Mouse (Mus musculus): Measurements from ENCODE around the gene Rhoh. TPM values are rescaled to one million over a fixed set of nuclear protein-coding genes. Genes with fewer than 3 reads are reported as not detected.

Rhoh gene
- polyA plus RNA-seq, 1 experiment from 2014 or later, result 0.59 TPM

DNA sequence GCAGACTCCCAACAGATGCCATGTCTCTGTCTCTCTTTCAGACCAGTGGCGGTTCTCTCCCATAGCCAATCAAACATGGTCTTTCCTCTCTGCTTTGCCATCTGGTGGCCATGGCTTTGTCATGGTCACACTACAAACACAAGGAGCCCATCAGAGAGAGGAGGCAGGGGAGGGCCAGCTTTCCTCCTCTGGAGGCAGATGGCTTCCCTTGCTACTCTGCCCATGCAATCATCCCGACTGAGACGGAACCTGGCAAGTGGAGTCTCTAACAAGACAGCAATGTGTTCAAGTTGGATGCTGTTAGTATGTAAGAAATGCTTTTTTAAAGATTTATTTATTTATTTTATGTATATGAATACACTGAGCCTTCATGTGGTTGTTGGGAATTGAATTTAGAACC lies 58.9 kb downstream of the Rhoh start:
- 96% methylated on average over 3 of the region's 3 CpGs for whole genome bisulfite sequencing
- no peak for ATAC-seq (ENCODE audit: low FRiP score)
- no peaks in the 10 kb centered on the region for H3K36me3 ChIP-seq (replicated peaks)
- H3K4me2 ChIP-seq, result no peak overlapping the region
- no peaks in the 10 kb centered on the region for H3K9me3 ChIP-seq
- no peak overlapping the region for H3K9ac ChIP-seq
- no peak overlapping the region for H3K27ac ChIP-seq
- H3K4me3 ChIP-seq (replicated peaks), result no peak overlapping the region
- H3K27me3 ChIP-seq, result no peaks in the 10 kb centered on the region
- peaks cover 13% of the 10 kb centered on the region for H3K4me1 ChIP-seq

DNA sequence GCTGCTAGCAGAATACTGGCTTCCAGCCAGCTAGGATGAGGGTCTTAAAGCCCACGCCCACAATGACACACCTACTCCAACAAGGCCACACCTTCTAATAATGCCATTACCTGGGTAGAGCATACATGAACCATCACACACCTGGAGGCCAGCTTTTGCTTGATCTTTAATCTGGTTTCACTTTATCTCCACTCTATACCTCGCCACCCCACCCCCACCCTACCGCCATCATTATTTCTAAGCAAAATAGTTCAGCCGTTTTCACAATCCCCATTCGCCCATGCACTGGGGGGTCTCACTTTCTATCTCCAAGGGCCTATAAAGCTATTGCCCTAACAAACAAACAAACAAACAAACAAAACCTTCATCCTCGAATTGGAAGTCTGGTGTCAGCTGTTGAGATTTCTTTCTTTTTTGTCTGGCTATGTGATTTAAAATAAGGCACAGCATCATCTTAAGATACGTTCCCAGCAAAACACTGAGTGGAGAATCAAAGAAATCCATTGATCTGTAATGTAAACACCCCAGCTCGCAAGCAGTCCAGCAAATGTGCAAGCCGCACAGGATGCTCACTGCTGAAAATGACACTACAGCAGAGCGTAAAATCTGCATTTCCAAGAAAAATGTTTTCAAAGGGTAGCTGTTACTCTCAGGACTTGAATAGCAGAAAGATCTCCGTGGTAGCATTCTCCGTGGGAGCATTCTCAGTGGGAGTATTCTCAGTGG lies 59.9 kb downstream of the Rhoh start:
- no peak for ATAC-seq (ENCODE audit: low FRiP score)
- no peaks in the 10 kb centered on the region for H3K9me3 ChIP-seq
- H3K27ac ChIP-seq, result no peak overlapping the region
- H3K36me3 ChIP-seq (replicated peaks), result no peaks in the 10 kb centered on the region
- H3K4me2 ChIP-seq, result no peak overlapping the region
- H3K27me3 ChIP-seq, result no peaks in the 10 kb centered on the region
- no peak overlapping the region for H3K9ac ChIP-seq
- no peak overlapping the region for H3K4me3 ChIP-seq (replicated peaks)
- peaks cover 13% of the 10 kb centered on the region for H3K4me1 ChIP-seq
- WGBS, result 89% methylated on average over 12 of the region's 12 CpGs

DNA sequence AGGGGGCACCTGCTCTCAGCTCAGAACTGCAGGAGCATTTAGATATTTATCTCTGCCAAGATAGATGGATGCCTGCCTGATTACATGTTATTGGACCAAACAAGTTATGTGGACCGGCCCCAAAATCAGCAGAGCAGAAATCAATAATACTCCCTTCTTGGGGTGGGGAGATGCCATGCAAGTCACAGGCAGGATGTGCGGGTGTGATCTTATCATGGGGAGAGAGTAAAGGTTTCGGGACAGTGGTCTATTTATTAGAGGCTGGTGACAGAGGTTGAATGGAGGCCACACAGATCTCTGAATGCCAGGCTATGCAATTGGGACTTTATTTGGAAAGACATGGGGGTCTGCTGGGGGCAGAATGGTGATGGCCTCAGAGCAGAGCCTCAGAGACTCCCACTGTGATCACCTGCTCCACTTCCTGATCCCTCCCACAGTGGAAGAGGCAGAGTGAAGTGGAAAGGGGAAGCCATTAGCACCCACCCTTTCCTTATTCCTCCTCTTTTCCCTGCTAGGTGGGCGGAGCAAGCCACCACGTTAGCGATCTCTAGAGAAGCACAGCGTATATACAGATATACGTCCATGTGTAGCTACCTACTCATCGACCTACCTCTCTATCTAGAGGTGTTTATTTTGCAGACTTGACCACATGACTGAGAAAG lies 60.6 kb downstream of the Rhoh start:
- no peak for ATAC-seq (ENCODE audit: low FRiP score)
- Histone ChIP-seq H3K27ac (no peak overlapping the region), H3K9ac (no peak overlapping the region), H3K4me3 (replicated peaks) (no peak overlapping the region), H3K36me3 (replicated peaks) (no peaks in the 10 kb centered on the region), H3K9me3 (no peaks in the 10 kb centered on the region), H3K27me3 (no peaks in the 10 kb centered on the region), H3K4me2 (no peak overlapping the region), H3K4me1 (peaks cover 13% of the 10 kb centered on the region)
- 83% methylated on average over 9 of the region's 9 CpGs for WGBS

DNA sequence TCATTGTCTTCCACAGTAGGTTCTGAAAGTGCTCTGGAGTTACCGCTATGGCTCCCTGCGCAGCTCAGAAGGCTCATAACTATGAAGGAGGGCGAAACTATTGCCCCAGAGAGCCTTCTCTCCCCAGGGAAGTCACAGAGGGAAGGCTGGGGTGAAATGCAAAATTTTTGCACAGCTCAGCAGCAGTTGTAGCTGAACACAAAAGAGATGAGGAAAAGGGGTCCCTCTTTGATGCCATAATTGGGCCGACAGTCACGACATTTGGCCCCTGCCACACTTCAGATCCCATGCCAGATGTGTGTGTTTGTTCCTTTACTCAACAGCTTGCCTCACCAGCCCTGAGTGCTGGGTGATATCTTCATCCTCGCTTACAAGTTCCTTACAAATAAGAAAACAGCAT lies 65.7 kb downstream of the Rhoh start:
- no peaks in the 10 kb centered on the region for H3K36me3 ChIP-seq (replicated peaks)
- no peaks in the 10 kb centered on the region for H3K9me3 ChIP-seq
- H3K27me3 ChIP-seq, result no peaks in the 10 kb centered on the region
- 78% methylated on average over 6 of the region's 6 CpGs for WGBS
- H3K4me2 ChIP-seq, result no peak overlapping the region
- H3K27ac ChIP-seq, result no peak overlapping the region
- no peak overlapping the region for H3K4me3 ChIP-seq (replicated peaks)
- no peaks in the 10 kb centered on the region for H3K4me1 ChIP-seq
- ATAC-seq (ENCODE audit: low FRiP score), result no peak
- H3K9ac ChIP-seq, result no peak overlapping the region

DNA sequence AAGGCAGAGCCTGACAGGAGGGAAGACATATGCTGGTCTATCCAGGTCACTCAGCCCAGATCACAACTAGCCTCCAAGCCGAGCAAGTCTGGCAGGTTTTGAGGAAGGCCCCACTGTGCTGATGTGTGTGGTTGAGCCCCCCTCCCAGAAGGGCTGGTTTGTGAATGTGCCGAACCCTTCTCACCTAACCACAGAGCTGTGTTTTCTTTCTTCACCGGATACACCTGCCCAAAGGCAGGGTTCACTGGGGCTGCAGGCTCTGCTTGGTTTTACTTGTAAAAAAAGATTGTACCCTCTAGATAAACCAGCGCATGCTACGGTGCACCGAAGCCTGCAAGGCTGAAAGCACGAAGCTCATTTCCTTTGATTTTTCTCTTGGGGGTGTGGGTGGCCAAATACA lies 68.1 kb downstream of the Rhoh start:
- no peak for ATAC-seq (ENCODE audit: low FRiP score)
- 89% methylated on average over 7 of the region's 7 CpGs for WGBS

DNA sequence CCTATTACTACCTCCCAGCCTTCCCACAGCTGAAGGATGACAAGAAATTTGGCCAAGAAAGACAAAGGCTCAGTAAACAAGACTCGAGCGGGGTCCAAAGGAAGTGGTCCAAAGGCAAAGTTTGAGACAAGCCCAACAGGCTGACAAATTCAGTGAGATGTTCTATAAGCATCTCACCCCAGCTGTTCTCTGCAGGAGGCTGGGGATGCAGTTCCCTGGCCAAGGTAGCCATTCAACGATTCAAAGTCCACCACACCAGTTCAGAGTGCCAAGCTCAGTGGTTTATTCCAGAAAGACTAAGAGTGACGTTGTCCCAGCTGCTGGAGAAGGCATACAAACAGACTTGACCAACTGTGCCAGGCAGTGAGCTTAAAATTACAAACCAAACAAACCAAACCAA lies 69.2 kb downstream of the Rhoh start:
- 80% methylated on average over 4 of the region's 4 CpGs for WGBS
- Histone ChIP-seq H3K4me1 (no peaks in the 10 kb centered on the region), H3K27ac (no peak overlapping the region), H3K9me3 (no peaks in the 10 kb centered on the region), H3K4me2 (no peak overlapping the region), H3K36me3 (replicated peaks) (no peaks in the 10 kb centered on the region), H3K4me3 (replicated peaks) (no peak overlapping the region), H3K9ac (no peak overlapping the region), H3K27me3 (no peaks in the 10 kb centered on the region)
- ATAC-seq (ENCODE audit: low FRiP score), result no peak

More for the DNA sequence above, 68.1 kb downstream of the Rhoh start:
- H3K4me2 ChIP-seq, result no peak overlapping the region
- no peaks in the 10 kb centered on the region for H3K27me3 ChIP-seq
- H3K9me3 ChIP-seq, result no peaks in the 10 kb centered on the region
- no peak overlapping the region for H3K27ac ChIP-seq
- H3K4me1 ChIP-seq, result no peaks in the 10 kb centered on the region
- H3K9ac ChIP-seq, result no peak overlapping the region
- no peaks in the 10 kb centered on the region for H3K36me3 ChIP-seq (replicated peaks)
- H3K4me3 ChIP-seq (replicated peaks), result no peak overlapping the region

DNA sequence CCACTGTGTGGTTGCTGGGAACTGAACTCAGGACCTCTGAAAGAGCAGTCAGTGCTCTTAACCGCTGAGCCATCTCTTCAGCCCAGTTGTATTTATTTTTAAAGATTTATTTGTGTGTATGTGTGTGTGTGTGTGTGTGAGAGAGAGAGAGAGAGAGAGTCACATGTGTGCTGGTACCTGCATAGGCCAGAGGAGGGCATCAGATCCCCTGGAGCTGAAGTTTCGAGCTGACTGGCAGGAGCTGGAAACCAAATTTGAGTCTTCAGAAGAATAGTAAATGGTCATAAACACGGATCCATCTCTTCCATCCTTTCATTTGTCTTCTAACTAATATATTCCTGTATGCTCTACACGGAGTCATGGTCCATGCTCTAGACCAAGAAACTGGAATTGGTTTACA lies 72.2 kb downstream of the Rhoh start:
- no peak for ATAC-seq (ENCODE audit: low FRiP score)
- H3K9me3 ChIP-seq, result no peaks in the 10 kb centered on the region
- 83% methylated on average over 4 of the region's 4 CpGs for WGBS

DNA sequence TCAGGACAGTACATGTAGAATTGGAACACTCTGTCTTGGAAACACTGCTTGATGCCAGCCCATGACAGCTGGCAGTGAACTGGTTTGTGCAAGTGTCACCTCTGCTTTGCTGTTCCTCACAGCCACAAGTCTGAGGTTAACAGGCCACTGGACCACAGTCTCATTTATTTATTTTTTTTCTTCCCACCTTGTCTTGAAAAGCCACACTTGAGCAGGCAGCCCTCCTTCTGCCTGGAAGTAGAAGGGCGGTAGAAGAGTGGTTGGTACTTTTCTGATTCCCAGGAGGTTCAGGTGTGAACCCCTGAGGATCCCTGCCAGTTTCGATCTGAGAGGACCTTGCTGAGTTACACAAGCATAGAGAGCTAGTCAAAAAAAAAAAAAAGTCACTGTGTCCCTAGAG lies 72.8 kb downstream of the Rhoh start:
- 93% methylated on average over 2 of the region's 2 CpGs for WGBS
- ATAC-seq (ENCODE audit: low FRiP score), result no peak
- Histone ChIP-seq H3K4me3 (replicated peaks) (no peak overlapping the region), H3K9me3 (no peaks in the 10 kb centered on the region), H3K36me3 (replicated peaks) (no peaks in the 10 kb centered on the region), H3K4me2 (no peak overlapping the region), H3K9ac (no peak overlapping the region), H3K27ac (no peak overlapping the region), H3K4me1 (no peaks in the 10 kb centered on the region), H3K27me3 (no peaks in the 10 kb centered on the region)

More for the DNA sequence above, 72.2 kb downstream of the Rhoh start:
- Histone ChIP-seq H3K27ac (no peak overlapping the region), H3K4me1 (no peaks in the 10 kb centered on the region), H3K4me2 (no peak overlapping the region), H3K9ac (no peak overlapping the region), H3K4me3 (replicated peaks) (no peak overlapping the region), H3K27me3 (no peaks in the 10 kb centered on the region), H3K36me3 (replicated peaks) (no peaks in the 10 kb centered on the region)

DNA sequence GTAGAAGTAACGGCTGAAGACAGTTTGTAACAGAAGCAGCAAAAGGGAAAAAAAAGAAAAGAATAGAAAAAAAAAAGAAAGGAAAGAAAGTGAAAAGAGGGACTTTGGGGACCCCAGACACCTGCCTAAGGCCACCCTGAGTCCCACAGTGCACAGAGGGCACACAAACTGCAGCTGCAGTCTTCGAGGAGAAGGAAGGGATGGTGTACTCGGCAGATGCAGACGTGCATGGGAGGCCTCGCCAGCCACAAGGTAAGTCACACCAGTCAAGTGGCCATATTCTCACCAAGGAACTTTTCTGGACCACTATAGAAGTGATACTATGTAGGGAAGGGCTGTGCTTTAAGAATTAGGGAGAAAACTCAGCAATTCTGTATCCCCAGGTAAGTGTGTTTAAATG lies 73.8 kb downstream of the Rhoh start, which contains the start of gene Chrna9:
Gene Chrna9 (plus strand): TSS at position 139 of the 400 bp plus-strand sequence.
- no peak within 1 kb of the TSS for H3K4me2 ChIP-seq
- no peaks in the 10 kb centered on the region for H3K36me3 ChIP-seq (replicated peaks)
- no peak within 1 kb of the TSS for H3K9ac ChIP-seq
- no peak for ATAC-seq (ENCODE audit: low FRiP score)
- 86% methylated on average over 5 of the region's 5 CpGs for WGBS
- H3K27ac ChIP-seq, result no peak within 1 kb of the TSS
- H3K9me3 ChIP-seq, result no peaks in the 10 kb centered on the region
- H3K4me3 ChIP-seq (replicated peaks), result no peak within 1 kb of the TSS
- no peaks in the 10 kb centered on the region for H3K27me3 ChIP-seq
- H3K4me1 ChIP-seq, result no peaks in the 10 kb centered on the region

DNA sequence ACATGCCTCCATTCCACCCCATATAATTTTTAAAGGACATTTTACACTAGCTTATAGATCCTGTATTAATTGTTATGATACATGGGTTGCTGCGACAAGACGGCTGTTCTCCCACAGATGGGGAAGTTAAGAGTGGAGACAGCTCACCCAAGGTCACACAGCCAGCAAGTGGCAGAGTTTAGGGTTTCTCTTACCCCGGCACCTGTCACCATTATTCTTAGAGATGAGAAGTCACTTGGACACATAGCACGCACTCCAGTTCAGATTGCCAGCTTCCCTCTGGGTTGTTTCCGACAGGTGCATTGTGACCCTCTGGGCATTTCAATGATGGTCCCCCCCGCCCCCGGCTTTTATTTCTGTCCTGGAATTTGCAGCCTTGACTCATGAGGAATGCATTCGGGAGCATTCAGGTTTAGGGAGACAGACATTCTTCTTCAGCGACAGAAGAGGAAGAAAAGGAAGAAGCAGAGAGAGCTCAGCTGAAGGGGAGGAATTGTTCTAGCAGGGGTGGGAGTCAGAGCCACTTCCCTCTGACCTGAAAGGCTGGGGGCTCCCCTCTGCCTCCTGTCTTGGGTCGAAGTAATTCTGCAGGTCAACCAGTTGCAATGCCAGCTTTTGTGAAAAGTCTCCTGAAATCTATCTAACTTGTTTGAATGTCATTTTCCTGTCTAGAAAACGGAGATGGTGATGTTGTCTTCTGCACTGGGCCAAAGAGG lies 76.2 kb downstream of the Rhoh start:
- Histone ChIP-seq H3K9ac (no peak overlapping the region), H3K27me3 (no peaks in the 10 kb centered on the region), H3K36me3 (replicated peaks) (no peaks in the 10 kb centered on the region), H3K9me3 (no peaks in the 10 kb centered on the region), H3K4me1 (no peaks in the 10 kb centered on the region), H3K4me3 (replicated peaks) (no peak overlapping the region), H3K4me2 (no peak overlapping the region), H3K27ac (no peak overlapping the region)
- 80% methylated on average over 11 of the region's 11 CpGs for WGBS
- ATAC-seq (ENCODE audit: low FRiP score), result no peak

DNA sequence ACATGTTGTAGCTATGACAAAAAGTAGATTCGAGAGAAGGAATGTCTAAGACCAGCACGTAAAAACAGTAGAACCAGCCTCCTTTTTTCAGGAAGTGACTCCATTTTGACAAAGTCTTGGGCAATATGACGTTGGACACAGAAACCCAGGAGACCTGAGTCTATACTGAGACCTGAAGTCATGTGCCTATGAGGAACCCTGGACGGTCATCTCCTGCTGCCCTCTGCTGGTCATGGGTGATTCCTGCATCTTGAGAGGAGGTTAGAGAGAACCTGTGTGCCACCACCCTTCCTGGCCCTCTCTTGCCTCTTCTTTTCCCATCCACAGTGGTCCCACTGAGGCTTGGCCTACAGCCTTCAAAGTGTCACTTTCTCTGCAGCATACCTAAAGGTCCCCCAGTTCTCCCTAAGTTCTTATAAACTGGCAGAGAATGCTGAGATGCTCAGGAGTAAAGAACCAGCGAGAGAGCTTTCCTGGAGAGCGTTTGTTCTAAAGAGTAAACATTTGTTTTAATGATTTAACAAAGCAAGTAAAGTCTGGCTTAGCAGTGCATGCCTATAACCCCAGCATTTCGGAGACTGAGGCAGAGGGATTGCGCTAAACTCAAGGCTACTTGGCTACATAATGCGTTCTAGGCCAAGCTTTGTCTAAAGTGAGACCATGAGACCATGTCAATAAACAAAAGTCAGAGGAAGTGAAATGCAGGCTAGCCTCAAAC lies 77.1 kb downstream of the Rhoh start:
- Histone ChIP-seq H3K4me1 (no peaks in the 10 kb centered on the region), H3K4me2 (no peak overlapping the region), H3K36me3 (replicated peaks) (no peaks in the 10 kb centered on the region), H3K27ac (no peak overlapping the region), H3K27me3 (no peaks in the 10 kb centered on the region), H3K9ac (no peak overlapping the region), H3K9me3 (no peaks in the 10 kb centered on the region), H3K4me3 (replicated peaks) (no peak overlapping the region)
- peak; percentile 60; the same call in 1 of the 2 replicates for ATAC-seq (ENCODE audit: low FRiP score)
- 62% methylated on average over 9 of the region's 9 CpGs for WGBS

DNA sequence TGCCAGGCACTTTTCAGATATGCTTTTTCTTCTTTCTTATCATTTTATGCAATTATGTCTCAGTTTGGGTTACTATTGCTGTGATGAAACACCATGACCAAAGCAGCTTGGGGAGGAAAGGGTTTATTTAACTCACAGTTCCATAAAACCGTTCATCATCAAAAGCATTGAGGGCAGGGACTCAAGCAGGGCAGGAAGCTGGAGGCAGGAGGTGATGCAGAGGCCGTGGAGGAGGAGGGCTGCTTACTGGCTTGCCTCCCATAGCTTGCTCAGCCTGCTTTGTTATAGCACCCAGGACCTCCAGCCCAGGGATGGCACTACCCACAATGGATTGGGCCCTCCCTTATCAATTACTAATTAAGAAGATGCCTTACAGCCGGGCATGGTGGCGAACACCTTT lies 80.1 kb downstream of the Rhoh start:
- no peak overlapping the region for H3K4me2 ChIP-seq
- ATAC-seq (ENCODE audit: low FRiP score), result no peak
- H3K36me3 ChIP-seq (replicated peaks), result no peaks in the 10 kb centered on the region
- no peaks in the 10 kb centered on the region for H3K27me3 ChIP-seq
- no peak overlapping the region for H3K4me3 ChIP-seq (replicated peaks)
- WGBS, result 80% methylated on average over 4 of the region's 4 CpGs
- H3K4me1 ChIP-seq, result no peaks in the 10 kb centered on the region
- no peaks in the 10 kb centered on the region for H3K9me3 ChIP-seq
- no peak overlapping the region for H3K27ac ChIP-seq
- no peak overlapping the region for H3K9ac ChIP-seq

All from forebrain, embryonic 12.5 days (tissue).